Mouse (Mus musculus): ENCODE data around the gene Ptpn14.

DNA sequence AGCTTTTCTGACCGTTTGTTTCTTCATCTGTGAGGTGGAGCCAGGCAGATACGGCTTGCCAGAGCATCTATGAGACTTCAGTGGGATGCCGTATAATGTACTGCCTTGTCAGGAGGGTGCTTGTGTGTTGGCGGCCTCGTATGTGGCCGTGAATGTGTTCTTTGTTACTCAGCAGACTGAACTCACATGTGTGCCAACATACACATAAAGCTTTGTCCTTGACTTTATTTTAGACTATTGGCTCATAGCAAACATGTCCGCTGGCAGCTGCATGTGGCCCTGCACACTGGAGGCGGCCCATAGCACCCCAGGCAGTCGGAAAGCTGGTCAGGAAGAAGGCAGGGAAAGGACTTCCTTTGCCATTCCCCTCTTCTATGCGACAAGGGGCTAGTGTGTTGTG is 3.6 kb downstream of the Ptpn14 start:
- TF ChIP-seq POLR2A (IDR thresholded peaks at IDR 0.05; ENCODE audit: control insufficient read depth, extremely low read depth, insufficient read depth, low read length, poor library complexity) (no peak), CTCF (IDR thresholded peaks at IDR 0.05; ENCODE audit: borderline replicate concordance, control insufficient read depth, extremely low read depth, insufficient read depth, low read length, poor library complexity) (no peak)

Data from thymus, adult 2 months (tissue).